19 mouse cellular contexts compared by ENCODE assay signal in genomic region chr12:9991305-9991704, GRCm38 (mm10).
DNase-seq lines count a peak whose midpoint lies in the region; ATAC-seq and TF ChIP-seq lines count a peak whose summit lies in the region.
"Had no signal": no experiment of that assay in that cellular context is flagged by ENCODE, and none has a peak within 500 bp of the region (broad histone marks: within the 10 kb centered on the region; RNA-seq: fewer than 3 reads in every experiment).

No protein-coding gene starts in this region.

- no peak overlapping the region for H3K4me3 ChIP-seq in layer of hippocampus, adult 2 months
- H3K4me3 ChIP-seq: embryonic facial prominence, embryonic 10.5 days; embryonic facial prominence, embryonic 12.5 days had no signal

- ATAC-seq in frontal cortex, adult (ENCODE audit: low TSS enrichment), result peak; percentile 85
- ATAC-seq: forebrain, embryonic 14.5 days; forebrain, embryonic 16.5 days had no signal

- no peak for TF ChIP-seq CTCF in layer of hippocampus, adult 2 months (conservative IDR thresholded peaks at IDR 0.05)

- H3K27ac ChIP-seq in layer of hippocampus, adult 2 months, result peak overlapping the region; percentile 56; the same call in 1 of the 2 replicates
- H3K27ac ChIP-seq: embryonic facial prominence, embryonic 10.5 days; embryonic facial prominence, embryonic 12.5 days had no signal

- DNase-seq in frontal cortex, postnatal 14 days (ENCODE audit: low spot score in 2 of 2), result no peak
- DNase-seq in layer of hippocampus, adult 2 months (ENCODE audit: low spot score in 2 of 2), result no peak
- DNase-seq in layer of hippocampus, postnatal 10 days (ENCODE audit: low spot score in 2 of 2), result no peak
- peak; percentile 29 for DNase-seq in brain, adult 2 months (ENCODE audit: low read depth, low spot score)
- DNase-seq in telencephalon, adult 2 months (ENCODE audit: low read depth, low spot score), result peak; percentile 15
- DNase-seq in kidney, adult 11 months, result no peak
- DNase-seq: adrenal gland, adult 2 months; adrenal gland, postnatal 10 days; adrenal gland, postnatal 25 days; cerebellum, adult 11-12 months; cerebellum, adult 2 months; cerebellum, adult 9-10 months; cerebellum, postnatal 10 days; cerebellum, postnatal 25 days had no signal

Comparison
In these comparisons a context has a peak if more than half of its experiments do, and no peak if none do; other contexts are left out.
1. DNase-seq: peak in brain, adult 2 months (single experiment) and telencephalon, adult 2 months (single experiment); none in frontal cortex, postnatal 14 days (0 of 2), layer of hippocampus, adult 2 months (0 of 2), layer of hippocampus, postnatal 10 days (0 of 2) and kidney, adult 11 months (single experiment).